Mouse (Mus musculus) midbrain, embryonic 16.5 days (tissue): ENCODE results near the gene Uncx. TPM values are rescaled to one million over a fixed set of nuclear protein-coding genes. Genes with fewer than 3 reads are reported as not detected.
A peak's percentile ranks its signal among the peaks of the same experiment; 100 is the strongest.

Experiments used
- ATAC-seq: fragments of 200-750 bp; cut with Nextera tagmentation; 2 replicates; pipeline ENCODE4 v1.8.0; 2017; ENCODE audit warnings: moderate TSS enrichment
- H3K27ac ChIP-seq: fragments of 300-500 bp; sonication (generic); 2 replicates; pipeline ENCODE4 v1.5.1; 2014; ENCODE audit warnings: mild to moderate bottlenecking, low read length, mixed read lengths
- H3K27me3 ChIP-seq: fragments of 300-500 bp; sonication (generic); 2 replicates; pipeline ENCODE4 v1.6.1; 2014; ENCODE audit warnings: low read depth, low read length, mixed read lengths; ENCODE audit not compliant: control insufficient read depth, insufficient read depth
- H3K36me3 ChIP-seq: fragments of 300-500 bp; sonication (generic); 2 replicates; pipeline ENCODE4 v1.6.1; 2014; ENCODE audit warnings: mild to moderate bottlenecking, low read length, moderate library complexity, mixed read lengths; ENCODE audit not compliant: control insufficient read depth, insufficient read depth
- H3K4me1 ChIP-seq: fragments of 300-500 bp; sonication (generic); 2 replicates; pipeline ENCODE4 v1.6.1; 2014; ENCODE audit warnings: mild to moderate bottlenecking, low read length, mixed read lengths; ENCODE audit not compliant: control insufficient read depth, insufficient read depth
- H3K4me2 ChIP-seq: fragments of 300-500 bp; sonication (generic); 2 replicates; pipeline ENCODE4 v1.6.1; 2014; ENCODE audit warnings: mild to moderate bottlenecking, low read length, mixed read lengths
- H3K4me3 ChIP-seq: fragments of 300-500 bp; sonication (generic); 2 replicates; pipeline ENCODE4 v1.5.1; 2014; ENCODE audit warnings: low read depth, mild to moderate bottlenecking, low read length, moderate library complexity, mixed read lengths
- H3K9ac ChIP-seq: fragments of 300-500 bp; sonication (generic); 2 replicates; pipeline ENCODE4 v1.6.1; 2014; ENCODE audit warnings: low read depth, low read length, mixed read lengths
- H3K9me3 ChIP-seq: fragments of 300-500 bp; sonication (generic); replicated peaks from 2 replicates; pipeline ENCODE4 v1.6.1; 2014; ENCODE audit warnings: mild to moderate bottlenecking, low read length, mixed read lengths; ENCODE audit not compliant: control insufficient read depth, poor library complexity, severe bottlenecking
- WGBS: fragments of 180-500 bp; shearing (Covaris S2); extraction: QIAGEN DNeasy Blood & Tissue Kit; methylation state at CpG from one replicate; pipeline ENCODE4 v1.1.7; 2014; 5-methylcytosine and 5-hydroxymethylcytosine counted together
- polyA plus RNA-seq: library from polyadenylated mRNA; unstranded; fragments of >200 nt; fragmentation: Nextera tagmentation; extraction: Ambion mirVana; gene quantifications from 2 replicates; pipeline ENCODE4 v1.2.1, GENCODE M21; 2015

Gene Uncx
- polyA plus RNA-seq, result 22.5 and 23.8 TPM in 2 replicates

- Histone ChIP-seq H3K4me2 (peak within 1 kb of the TSS; percentile 61), H3K27ac (peak within 1 kb of the TSS; percentile 86), H3K4me3 (peak within 1 kb of the TSS; percentile 52), H3K9ac (peak within 1 kb of the TSS; percentile 72), H3K27me3 (peaks cover 22% of the 10 kb centered on the region), H3K9me3 (no peaks in the 10 kb centered on the region), H3K4me1 (peaks cover 3% of the 10 kb centered on the region; the same call in 1 of the 2 replicates), H3K36me3 (no peaks in the 10 kb centered on the region)
- under 1% methylated on average over 15 of the region's 15 CpGs for WGBS
- ATAC-seq, result no peak
These were observed at the start of gene Uncx for GRCm38 (mm10) chr5:139543214-139543613. TSS of gene Uncx (plus strand) at chr5:139543494.

GRCm38 (mm10) chr5:139493690-139494089 is 49.6 kb upstream of the Uncx start:
- WGBS, result 70% methylated on average over 5 of the region's 5 CpGs
- Histone ChIP-seq H3K4me2 (no peak overlapping the region), H3K4me3 (no peak overlapping the region), H3K27ac (no peak overlapping the region), H3K9ac (no peak overlapping the region), H3K4me1 (no peaks in the 10 kb centered on the region), H3K9me3 (no peaks in the 10 kb centered on the region), H3K27me3 (no peaks in the 10 kb centered on the region; the same call in 1 of the 2 replicates), H3K36me3 (no peaks in the 10 kb centered on the region)
- ATAC-seq, result no peak

- ATAC-seq, result no peak
- H3K36me3 ChIP-seq, result no peaks in the 10 kb centered on the region
- H3K4me2 ChIP-seq, result no peak overlapping the region
- no peaks in the 10 kb centered on the region; the same call in 1 of the 2 replicates for H3K27me3 ChIP-seq
- H3K4me1 ChIP-seq, result no peaks in the 10 kb centered on the region
- no peak overlapping the region for H3K9ac ChIP-seq
- 75% methylated on average over 21 of the region's 22 CpGs for WGBS
- H3K4me3 ChIP-seq, result no peak overlapping the region
- no peaks in the 10 kb centered on the region for H3K9me3 ChIP-seq
- no peak overlapping the region for H3K27ac ChIP-seq
These were observed 48.1 kb upstream of the Uncx start for GRCm38 (mm10) chr5:139495019-139495669.

DNA sequence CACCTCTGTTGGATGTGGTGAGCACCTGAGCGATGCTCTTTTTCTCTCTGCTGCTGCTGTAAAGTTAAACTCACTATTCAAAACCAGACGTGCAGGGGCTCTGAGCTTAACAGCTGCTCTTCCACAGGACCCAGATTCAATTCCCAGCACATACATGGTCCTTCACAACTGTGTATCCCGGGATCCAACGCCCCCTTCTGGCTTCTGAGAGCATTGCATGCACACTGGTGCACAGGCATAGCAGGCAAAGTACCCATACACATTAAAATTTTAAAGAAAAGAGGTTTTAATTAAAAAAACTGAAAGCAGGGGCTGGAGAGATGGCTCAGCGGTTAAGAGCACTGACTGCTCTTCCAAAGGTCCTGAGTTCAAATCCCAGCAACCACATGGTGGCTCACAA is 46.4 kb upstream of the Uncx start:
- Histone ChIP-seq H3K9me3 (no peaks in the 10 kb centered on the region), H3K4me1 (no peaks in the 10 kb centered on the region), H3K27me3 (no peaks in the 10 kb centered on the region; the same call in 1 of the 2 replicates), H3K9ac (no peak overlapping the region), H3K27ac (no peak overlapping the region), H3K4me2 (no peak overlapping the region), H3K4me3 (no peak overlapping the region), H3K36me3 (no peaks in the 10 kb centered on the region)
- no peak for ATAC-seq
- 52% methylated on average over 5 of the region's 5 CpGs for WGBS

GRCm38 (mm10) chr5:139498791-139499190 is 44.5 kb upstream of the Uncx start:
- Histone ChIP-seq H3K27ac (no peak overlapping the region), H3K9ac (no peak overlapping the region), H3K4me3 (no peak overlapping the region), H3K9me3 (no peaks in the 10 kb centered on the region), H3K27me3 (no peaks in the 10 kb centered on the region; the same call in 1 of the 2 replicates), H3K36me3 (no peaks in the 10 kb centered on the region), H3K4me2 (no peak overlapping the region), H3K4me1 (no peaks in the 10 kb centered on the region)
- WGBS, result 75% methylated on average over 5 of the region's 5 CpGs
- ATAC-seq, result no peak

- Histone ChIP-seq H3K36me3 (no peaks in the 10 kb centered on the region), H3K27ac (no peak overlapping the region), H3K9ac (no peak overlapping the region), H3K4me1 (no peaks in the 10 kb centered on the region), H3K27me3 (peaks cover 8% of the 10 kb centered on the region; the same call in 1 of the 2 replicates), H3K4me3 (no peak overlapping the region), H3K4me2 (no peak overlapping the region), H3K9me3 (no peaks in the 10 kb centered on the region)
- WGBS, result 82% methylated on average over 14 of the region's 14 CpGs
- ATAC-seq, result no peak
These were observed 41.0 kb upstream of the Uncx start for GRCm38 (mm10) chr5:139502281-139502680.

DNA sequence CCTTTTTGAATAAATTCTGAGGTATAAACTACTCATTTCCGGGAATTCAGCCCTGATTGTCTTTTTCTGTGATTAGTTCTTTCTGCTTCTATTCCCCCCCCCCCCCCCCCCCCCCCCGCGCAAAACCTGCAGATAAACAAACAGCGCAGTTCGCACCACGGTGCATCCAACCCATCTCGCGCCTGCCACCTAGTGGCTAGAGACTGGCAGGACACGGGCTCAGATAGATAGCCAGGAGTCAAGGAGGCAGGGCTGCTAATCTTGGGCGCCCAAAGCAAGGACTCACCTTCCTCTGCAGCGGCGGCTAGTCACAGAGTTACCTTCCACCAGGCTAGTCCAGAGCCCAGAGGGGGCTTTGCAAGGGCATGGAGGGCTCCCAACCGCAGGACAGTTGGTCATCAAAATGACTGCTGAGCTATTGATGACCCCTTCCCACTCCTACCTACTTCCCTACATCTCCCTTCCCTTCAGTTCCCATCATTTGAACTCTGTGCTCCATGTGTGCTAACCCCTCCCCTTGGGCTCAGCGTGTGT is 38.2 kb upstream of the Uncx start:
- Histone ChIP-seq H3K9me3 (no peaks in the 10 kb centered on the region), H3K27ac (no peak overlapping the region), H3K9ac (no peak overlapping the region), H3K36me3 (no peaks in the 10 kb centered on the region), H3K4me3 (no peak overlapping the region), H3K4me2 (no peak overlapping the region), H3K27me3 (peaks cover 13% of the 10 kb centered on the region), H3K4me1 (no peaks in the 10 kb centered on the region)
- ATAC-seq, result no peak
- 7% methylated on average over 12 of the region's 14 CpGs for WGBS

DNA sequence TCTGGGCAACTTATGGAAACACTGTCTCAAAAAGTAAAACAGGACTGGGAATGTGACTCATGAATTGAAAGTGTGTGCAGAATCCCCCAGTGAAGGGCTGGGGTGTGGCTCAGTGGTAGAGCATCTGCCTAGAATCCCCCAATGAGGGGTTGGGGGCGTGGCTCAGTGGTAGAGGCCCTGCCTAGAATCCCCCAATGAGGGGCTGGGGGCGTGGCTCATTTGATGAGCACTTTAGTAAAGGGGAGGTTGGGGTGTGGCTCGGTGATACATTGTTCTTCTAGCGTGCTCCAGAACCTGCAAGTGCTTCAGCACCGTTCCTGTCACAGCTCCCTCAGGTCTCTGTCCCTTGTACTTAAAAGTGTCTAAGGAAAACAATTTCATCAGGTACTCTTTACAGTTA is 37.1 kb upstream of the Uncx start:
- 24% methylated on average over 5 of the region's 5 CpGs for WGBS
- Histone ChIP-seq H3K27me3 (peaks cover 18% of the 10 kb centered on the region), H3K4me2 (no peak overlapping the region), H3K9me3 (no peaks in the 10 kb centered on the region), H3K9ac (no peak overlapping the region), H3K27ac (no peak overlapping the region), H3K4me1 (no peaks in the 10 kb centered on the region), H3K36me3 (no peaks in the 10 kb centered on the region), H3K4me3 (no peak overlapping the region)
- no peak for ATAC-seq

DNA sequence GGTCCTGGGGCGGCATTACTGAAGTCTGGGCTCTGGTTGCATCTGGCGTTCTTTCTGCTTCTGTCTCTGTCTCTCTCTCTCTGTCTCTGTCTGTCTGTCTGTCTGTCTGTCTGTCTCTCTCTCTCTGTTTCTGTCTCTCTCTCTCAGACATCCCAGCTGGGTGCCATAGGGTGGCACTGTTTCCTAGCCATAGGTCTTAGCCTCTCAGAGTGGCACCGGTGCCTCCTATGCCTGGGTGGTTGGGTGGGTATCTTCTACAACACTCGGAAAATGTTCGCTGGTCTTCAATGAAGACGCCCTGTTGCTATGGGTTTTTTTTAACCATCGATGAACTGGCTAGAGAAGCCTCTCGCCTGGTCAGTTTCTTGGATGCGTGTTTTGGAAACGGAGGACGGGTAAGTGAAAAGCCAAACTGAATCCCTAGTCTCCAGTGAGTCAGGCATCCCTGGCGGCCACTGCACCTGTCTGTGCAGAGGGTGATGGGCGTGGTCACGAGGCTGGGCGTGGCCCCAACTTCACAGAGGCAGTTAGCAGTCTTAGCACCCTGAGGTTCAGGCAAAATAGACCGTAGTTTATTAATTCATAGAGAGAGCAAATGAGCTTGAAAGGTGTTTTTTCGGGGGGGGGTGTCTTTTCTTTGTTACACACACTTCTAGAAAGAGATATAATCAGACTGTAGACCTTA is 32.5 kb upstream of the Uncx start:
- ATAC-seq, result no peak
- Histone ChIP-seq H3K27me3 (peaks cover 12% of the 10 kb centered on the region), H3K4me2 (peak overlapping the region; percentile 21; the same call in 1 of the 2 replicates), H3K9ac (no peak overlapping the region), H3K27ac (no peak overlapping the region), H3K36me3 (no peaks in the 10 kb centered on the region), H3K4me1 (no peaks in the 10 kb centered on the region), H3K9me3 (no peaks in the 10 kb centered on the region), H3K4me3 (no peak overlapping the region)
- WGBS, result 14% methylated on average over 17 of the region's 17 CpGs
